ENCODE assay signal across 26 mouse cellular contexts in the genomic region with DNA sequence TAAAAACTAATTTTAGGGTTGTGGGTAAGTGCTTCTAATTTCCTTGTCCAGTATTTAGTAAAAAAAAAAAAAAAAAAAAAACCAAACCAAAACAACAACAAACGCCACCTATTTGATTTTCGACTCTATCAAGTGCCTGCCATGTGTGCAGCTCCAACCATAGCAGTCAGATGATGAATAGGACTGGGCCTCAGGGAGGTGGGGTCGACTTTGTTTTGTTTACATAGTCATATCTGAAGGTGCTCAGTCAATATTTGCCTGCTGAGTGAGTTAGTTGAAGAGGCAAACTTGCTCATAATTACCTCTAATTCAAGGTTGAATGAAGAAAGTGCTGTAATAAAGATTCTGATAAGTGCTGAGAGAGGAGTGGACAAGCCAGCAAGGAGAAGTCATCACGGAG. TPM values are rescaled to one million over a fixed set of nuclear protein-coding genes. Genes with fewer than 3 reads are reported as not detected.
DNase-seq lines count a peak whose midpoint lies in the region; ATAC-seq lines count a peak whose summit lies in the region.
"Had no signal": no experiment of that assay in that cellular context is flagged by ENCODE, and none has a peak within 500 bp of the region (broad histone marks: within the 10 kb centered on the region; RNA-seq: fewer than 3 reads in every experiment).

No protein-coding gene starts in this region.

- no peaks in the 10 kb centered on the region for H3K36me3 ChIP-seq in intestine, embryonic 16.5 days (ENCODE audit: control insufficient read depth, insufficient read depth, low read length)
- H3K36me3 ChIP-seq in stomach, embryonic 15.5 days: no peaks in the 10 kb centered on the region
- H3K36me3 ChIP-seq: embryonic facial prominence, embryonic 12.5 days; embryonic facial prominence, embryonic 15.5 days; heart, embryonic 12.5 days; heart, embryonic 15.5 days; hindbrain, embryonic 10.5 days; hindbrain, embryonic 13.5 days had no signal

- no peaks in the 10 kb centered on the region for H3K27me3 ChIP-seq in intestine, embryonic 16.5 days (replicated peaks; ENCODE audit: control insufficient read depth, insufficient read depth, low read length)
- H3K27me3 ChIP-seq in stomach, embryonic 15.5 days (replicated peaks): no peaks in the 10 kb centered on the region
- H3K27me3 ChIP-seq: embryonic facial prominence, embryonic 15.5 days; heart, embryonic 15.5 days had no signal

- no peaks in the 10 kb centered on the region for H3K4me1 ChIP-seq in intestine, embryonic 16.5 days (ENCODE audit: control insufficient read depth, insufficient read depth, low read length)
- H3K4me1 ChIP-seq in stomach, embryonic 15.5 days: no peaks in the 10 kb centered on the region
- H3K4me1 ChIP-seq: embryonic facial prominence, embryonic 12.5 days; embryonic facial prominence, embryonic 15.5 days; heart, embryonic 12.5 days; heart, embryonic 15.5 days; hindbrain, embryonic 10.5 days; hindbrain, embryonic 13.5 days had no signal

- no peaks in the 10 kb centered on the region for H3K9me3 ChIP-seq in intestine, embryonic 16.5 days (ENCODE audit: control insufficient read depth, low read length)
- no peaks in the 10 kb centered on the region for H3K9me3 ChIP-seq in stomach, embryonic 15.5 days
- H3K9me3 ChIP-seq: embryonic facial prominence, embryonic 12.5 days; embryonic facial prominence, embryonic 15.5 days; heart, embryonic 12.5 days; heart, embryonic 15.5 days; hindbrain, embryonic 10.5 days; hindbrain, embryonic 13.5 days had no signal

- ATAC-seq in intestine, embryonic 16.5 days: peak; percentile 84
- ATAC-seq in stomach, embryonic 15.5 days (ENCODE audit: insufficient read depth, low FRiP score, low read depth): peak; percentile 93
- ATAC-seq: CD4-positive, CD25-positive, alpha-beta regulatory T cell, adult 4 months; forebrain, embryonic 14.5 days; forebrain, postnatal 0 days had no signal

- H3K9ac ChIP-seq in intestine, embryonic 16.5 days (ENCODE audit: low read depth, low read length): no peak overlapping the region
- no peak overlapping the region for H3K9ac ChIP-seq in stomach, embryonic 15.5 days
- H3K9ac ChIP-seq: embryonic facial prominence, embryonic 12.5 days; embryonic facial prominence, embryonic 15.5 days; forebrain, postnatal 0 days; heart, embryonic 12.5 days; heart, embryonic 15.5 days; hindbrain, embryonic 13.5 days had no signal

- DNase-seq in lung, postnatal 36 days: peak; percentile 20
- DNase-seq in lung, postnatal 4 days: no peak
- DNase-seq in spleen, postnatal 14 days (ENCODE audit: low spot score in 2 of 2): no peak
- no peak for DNase-seq in thymus, postnatal 0 days (ENCODE audit: low spot score)
- DNase-seq in kidney, postnatal 25 days: no peak
- DNase-seq: adrenal gland, adult 2 months; adrenal gland, postnatal 14 days; cerebellum, adult 11 months; cerebellum, adult 2 months; cerebellum, adult 9-11 months; cerebellum, postnatal 25 days; forebrain, postnatal 0 days; gastrocnemius, postnatal 25 days; heart, adult 18-20 months; heart, postnatal 10 days; heart, postnatal 36 days had no signal

- H3K4me3 ChIP-seq in intestine, embryonic 16.5 days (ENCODE audit: low read length): no peak overlapping the region
- H3K4me3 ChIP-seq in stomach, embryonic 15.5 days (replicated peaks): no peak overlapping the region
- H3K4me3 ChIP-seq: embryonic facial prominence, embryonic 12.5 days; embryonic facial prominence, embryonic 15.5 days; heart, embryonic 12.5 days; heart, embryonic 15.5 days; hindbrain, embryonic 10.5 days; hindbrain, embryonic 13.5 days had no signal

- WGBS in intestine, embryonic 16.5 days: 48% methylated on average over 4 of the region's 4 CpGs
- WGBS in stomach, embryonic 15.5 days: 40% methylated on average over 4 of the region's 4 CpGs

- no peak overlapping the region for H3K4me2 ChIP-seq in intestine, embryonic 16.5 days (ENCODE audit: low read depth, low read length)
- no peak overlapping the region for H3K4me2 ChIP-seq in stomach, embryonic 15.5 days
- H3K4me2 ChIP-seq: embryonic facial prominence, embryonic 12.5 days; embryonic facial prominence, embryonic 15.5 days; heart, embryonic 12.5 days; heart, embryonic 15.5 days; hindbrain, embryonic 13.5 days had no signal

- H3K27ac ChIP-seq in intestine, embryonic 16.5 days (ENCODE audit: low read length): no peak overlapping the region
- H3K27ac ChIP-seq in stomach, embryonic 15.5 days: no peak overlapping the region
- H3K27ac ChIP-seq: embryonic facial prominence, embryonic 12.5 days; embryonic facial prominence, embryonic 15.5 days; heart, embryonic 15.5 days; hindbrain, embryonic 10.5 days; hindbrain, embryonic 13.5 days had no signal

RNA-seq across cellular contexts. Expression of a gene that starts 7.4 kb away (rescaled TPM):
- polyA plus RNA-seq in intestine, embryonic 16.5 days (2015; fragmentation: Nextera tagmentation; extraction: Ambion mirVana): 9.8 and 10.1 TPM in 2 replicates
- 13.0 and 13.8 TPM in 2 replicates for polyA plus RNA-seq in stomach, embryonic 15.5 days (2015; fragmentation: Nextera tagmentation; extraction: Ambion mirVana)
- polyA plus RNA-seq in thymus, postnatal 0 days (2015; fragmentation: Nextera tagmentation; extraction: Ambion mirVana): 16.5 and 17.7 TPM in 2 replicates
